Mouse (Mus musculus): ENCODE results near the gene Haao. TPM values are rescaled to one million over a fixed set of nuclear protein-coding genes. Genes with fewer than 3 reads are reported as not detected.

Gene Haao
- total RNA-seq, 4 experiments from 2014 or later, result 0.56 TPM; not detected in 3

DNA sequence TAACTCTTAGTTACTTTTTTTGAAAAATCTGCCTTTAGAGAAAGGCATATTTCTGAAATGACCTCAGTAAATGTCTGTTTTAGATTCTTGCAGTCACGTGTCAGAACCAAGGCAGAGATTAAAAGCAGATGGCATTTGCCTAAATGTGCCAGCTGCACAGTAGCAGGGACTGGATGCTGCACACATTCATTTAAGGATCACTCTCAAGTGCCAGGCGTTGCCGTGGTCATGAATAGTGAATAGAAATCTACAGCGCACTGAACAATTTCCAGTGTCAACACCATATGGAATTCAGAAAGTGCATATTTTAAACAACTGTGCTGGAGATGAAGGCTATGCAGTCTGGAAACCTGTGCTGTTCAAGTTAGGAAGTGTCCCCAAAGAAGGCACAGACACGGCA, 65.0 kb downstream of the Haao start:
- DNase-seq (ENCODE audit: low spot score), result no peak

Other genes with a start within 250 kb of the Haao start
- gene Kcng3, start 216.1 kb downstream of the Haao start, total RNA-seq (2022), result under 1 TPM in 1 of 4 experiments, not detected in 3; 0.12 TPM
- 10 to 100 TPM; 17.6 to 19.6 (median 18.6) TPM for gene Mta3, start 141.8 kb downstream of the Haao start, total RNA-seq (2022)